Mouse (Mus musculus) CH12.LX (cell line): ENCODE measurements around the gene Gpr55. TPM values are rescaled to one million over a fixed set of nuclear protein-coding genes. Genes with fewer than 3 reads are reported as not detected.

ENCODE experiments used
- DNase-seq: peaks from one replicate; pipeline ENCODE4 v3.0.0-alpha.2; 2013; ENCODE audit errors: extremely low read depth
- H3K27ac ChIP-seq: 2 replicates; pipeline ENCODE4 v1.5.1; 2012; ENCODE audit warnings: low read depth, mild to moderate bottlenecking, control low read depth, moderate library complexity; ENCODE audit not compliant: insufficient read depth
- H3K27me3 ChIP-seq: replicated peaks from 2 replicates; pipeline ENCODE3; 2012; ENCODE audit warnings: inconsistent platforms
- H3K36me3 ChIP-seq, 2 experiments: replicated peaks in 1 of 2; 2 replicates each; pipeline versions ENCODE3 to v1.6.1; 2012; ENCODE audit warnings: inconsistent platforms in 1 of 2, low read length in 1 of 2, mild to moderate bottlenecking in 1 of 2, mixed read lengths in 1 of 2, moderate library complexity in 1 of 2; ENCODE audit not compliant: control insufficient read depth in 1 of 2, insufficient read depth in 1 of 2
- H3K4me1 ChIP-seq, 2 experiments: 2 replicates each; pipeline ENCODE4 v1.6.1; 2012; ENCODE audit warnings: inconsistent platforms in 1 of 2, moderate library complexity in 1 of 2; ENCODE audit not compliant: insufficient read depth in 2 of 2, control insufficient read depth in 1 of 2
- H3K4me2 ChIP-seq: 2 replicates; pipeline ENCODE4 v1.6.1; 2012; ENCODE audit warnings: low read depth, mild to moderate bottlenecking, control low read depth; ENCODE audit not compliant: poor library complexity, insufficient read depth, severe bottlenecking
- H3K4me3 ChIP-seq, 3 experiments: fragments of 150-350 bp in 1 of 3; sonication (generic) in 1 of 3; replicated peaks in 1 of 3; 2 replicates each; pipeline versions ENCODE3 to v1.5.1; 2011 to 2012; ENCODE audit warnings: low read depth in 2 of 3, low read length in 2 of 3, mild to moderate bottlenecking in 2 of 3, moderate library complexity in 2 of 3, control low read depth in 1 of 3, improper control_type of control experiment in 1 of 3, inconsistent platforms in 1 of 3, mixed read lengths in 1 of 3; ENCODE audit not compliant: poor library complexity in 1 of 3
- H3K79me2 ChIP-seq: replicated peaks from 2 replicates; pipeline ENCODE4 v1.6.1; 2012; ENCODE audit warnings: mild to moderate bottlenecking, moderate library complexity; ENCODE audit not compliant: control insufficient read depth, poor library complexity, insufficient read depth, severe bottlenecking; ENCODE audit errors: extremely low read depth
- H3K9ac ChIP-seq: 2 replicates; pipeline ENCODE4 v1.6.1; 2012; ENCODE audit warnings: low read depth, mild to moderate bottlenecking, control low read depth, moderate library complexity; ENCODE audit not compliant: insufficient read depth
- H3K9me3 ChIP-seq: replicated peaks from 2 replicates; pipeline ENCODE3; 2012; ENCODE audit warnings: low read length, inconsistent platforms, mixed read lengths
- BHLHE40 ChIP-seq: IDR thresholded peaks from 2 replicates; pipeline ENCODE4 v1.6.1; 2011; ENCODE audit warnings: mild to moderate bottlenecking, low read depth, low read length, improper control_type of control experiment
- CHD1 ChIP-seq: IDR thresholded peaks from 2 replicates; pipeline ENCODE4 v1.6.1; 2012; ENCODE audit warnings: low read depth, low read length, improper control_type of control experiment, inconsistent platforms
- CTCF ChIP-seq, 2 experiments: IDR thresholded peaks in 1 of 2; conservative IDR thresholded peaks in 1 of 2; 2 replicates each; pipeline ENCODE4 v1.5.1; 2011 to 2012; ENCODE audit warnings: low read depth in 2 of 2, low read length in 2 of 2, improper control_type of control experiment in 1 of 2, inconsistent platforms in 1 of 2, mild to moderate bottlenecking in 1 of 2, moderate library complexity in 1 of 2
- E2F4 ChIP-seq: IDR thresholded peaks from 2 replicates; pipeline ENCODE4 v1.6.1; 2011; ENCODE audit warnings: low read depth, low read length, improper control_type of control experiment; ENCODE audit not compliant: insufficient replicate concordance
- ELF1 ChIP-seq: IDR thresholded peaks from 2 replicates; pipeline ENCODE4 v1.6.1; 2014; ENCODE audit warnings: low read depth, mild to moderate bottlenecking, inconsistent platforms, low read length, improper control_type of control experiment
- EP300 ChIP-seq: IDR thresholded peaks from 2 replicates; pipeline ENCODE4 v1.6.1; 2011; ENCODE audit warnings: low read length, improper control_type of control experiment
- ETS1 ChIP-seq: conservative IDR thresholded peaks from 2 replicates; pipeline ENCODE4 v1.6.1; 2012; ENCODE audit warnings: low read depth, mild to moderate bottlenecking, inconsistent platforms, low read length, improper control_type of control experiment, moderate library complexity
- GABPA ChIP-seq: IDR thresholded peaks from 2 replicates; pipeline ENCODE4 v1.6.1; 2012; ENCODE audit warnings: low read depth, low read length, improper control_type of control experiment, inconsistent platforms; ENCODE audit not compliant: insufficient replicate concordance
- HCFC1 ChIP-seq: IDR thresholded peaks from 2 replicates; pipeline ENCODE4 v1.6.1; 2012; ENCODE audit warnings: low read depth, mild to moderate bottlenecking, inconsistent platforms, low read length, improper control_type of control experiment
- IRF4 ChIP-seq: IDR thresholded peaks from 2 replicates; pipeline ENCODE4 v1.6.1; 2014; ENCODE audit warnings: low read depth, mild to moderate bottlenecking, inconsistent platforms, low read length, improper control_type of control experiment
- JUN ChIP-seq: IDR thresholded peaks from 2 replicates; pipeline ENCODE4 v1.6.1; 2011; ENCODE audit warnings: low read depth, mild to moderate bottlenecking, low read length, improper control_type of control experiment, moderate library complexity; ENCODE audit not compliant: insufficient read depth
- JUND ChIP-seq: conservative IDR thresholded peaks from 2 replicates; pipeline ENCODE4 v1.6.1; 2011; ENCODE audit warnings: low read depth, low read length, improper control_type of control experiment
- KAT2A ChIP-seq: IDR thresholded peaks from 2 replicates; pipeline ENCODE4 v1.6.1; 2012; ENCODE audit warnings: low read length, improper control_type of control experiment, inconsistent platforms; ENCODE audit not compliant: insufficient replicate concordance
- MAFK ChIP-seq: IDR thresholded peaks from 2 replicates; pipeline ENCODE4 v1.6.1; 2011; ENCODE audit warnings: low read length, improper control_type of control experiment; ENCODE audit not compliant: insufficient replicate concordance
- MAX ChIP-seq: IDR thresholded peaks from 2 replicates; pipeline ENCODE4 v1.6.1; 2011; ENCODE audit warnings: low read length, improper control_type of control experiment
- MAZ ChIP-seq: IDR thresholded peaks from 2 replicates; pipeline ENCODE4 v1.6.1; 2012; ENCODE audit warnings: low read depth, mild to moderate bottlenecking, inconsistent platforms, low read length, improper control_type of control experiment, moderate library complexity
- MEF2A ChIP-seq: IDR thresholded peaks from 2 replicates; pipeline ENCODE4 v1.6.1; 2014; ENCODE audit warnings: low read depth, mild to moderate bottlenecking, inconsistent platforms, low read length, improper control_type of control experiment, borderline replicate concordance
- MXI1 ChIP-seq: IDR thresholded peaks from 2 replicates; pipeline ENCODE4 v1.6.1; 2011; ENCODE audit warnings: mild to moderate bottlenecking, low read depth, low read length, improper control_type of control experiment
- MYC ChIP-seq: IDR thresholded peaks from 2 replicates; pipeline ENCODE4 v1.6.1; 2011; ENCODE audit warnings: low read depth, mild to moderate bottlenecking, improper control_type of control experiment, low read length
- NELFE ChIP-seq: IDR thresholded peaks from 2 replicates; pipeline ENCODE4 v1.6.1; 2011; ENCODE audit warnings: low read depth, low read length, improper control_type of control experiment
- PAX5 ChIP-seq: IDR thresholded peaks from 2 replicates; pipeline ENCODE4 v1.6.1; 2012; ENCODE audit warnings: low read length, inconsistent platforms, mixed read lengths
- POLR2A ChIP-seq: IDR thresholded peaks from 2 replicates; pipeline ENCODE4 v1.6.1; 2011; ENCODE audit warnings: low read depth, mild to moderate bottlenecking, improper control_type of control experiment, low read length
- POLR2AphosphoS2 ChIP-seq: IDR thresholded peaks from 2 replicates; pipeline ENCODE4 v1.6.1; 2011; ENCODE audit warnings: low read depth, low read length, improper control_type of control experiment
- RAD21 ChIP-seq: IDR thresholded peaks from 2 replicates; pipeline ENCODE4 v1.6.1; 2011; ENCODE audit warnings: low read depth, mild to moderate bottlenecking, low read length, improper control_type of control experiment, moderate library complexity
- RCOR1 ChIP-seq: conservative IDR thresholded peaks from 2 replicates; pipeline ENCODE4 v1.6.1; 2012; ENCODE audit warnings: low read depth, mild to moderate bottlenecking, inconsistent platforms, low read length, improper control_type of control experiment
- SIN3A ChIP-seq: IDR thresholded peaks from 2 replicates; pipeline ENCODE4 v1.6.1; 2012; ENCODE audit warnings: low read length, improper control_type of control experiment, inconsistent platforms
- SMC3 ChIP-seq: IDR thresholded peaks from 2 replicates; pipeline ENCODE4 v1.6.1; 2011; ENCODE audit warnings: low read depth, low read length, improper control_type of control experiment
- TBP ChIP-seq: conservative IDR thresholded peaks from 2 replicates; pipeline ENCODE4 v1.6.1; 2011; ENCODE audit warnings: low read depth, low read length, improper control_type of control experiment
- TCF12 ChIP-seq: IDR thresholded peaks from 2 replicates; pipeline ENCODE4 v1.6.1; 2014; ENCODE audit warnings: low read depth, mild to moderate bottlenecking, inconsistent platforms, low read length, improper control_type of control experiment
- UBTF ChIP-seq: IDR thresholded peaks from 2 replicates; pipeline ENCODE4 v1.6.1; 2012; ENCODE audit warnings: low read depth, mild to moderate bottlenecking, inconsistent platforms, low read length, improper control_type of control experiment, moderate library complexity
- ZNF384 ChIP-seq: IDR thresholded peaks from 2 replicates; pipeline ENCODE4 v1.6.1; 2012; ENCODE audit warnings: low read depth, low read length, improper control_type of control experiment, inconsistent platforms
- dilution Hi-C: fragments of 300-500 bp; cut with MboI; formaldehyde crosslinking; loops from 2 replicates; pipeline ENCODE4 v1.14.3; 2020; ENCODE audit warnings: low sequenced_read_pairs; ENCODE audit not compliant: extremely low pct_unique_long_range_greater_than_20kb, extremely low pct_ligation_motif_present
- in situ Hi-C: fragments of 300-500 bp; cut with MboI; formaldehyde crosslinking; loops from 3 replicates; pipeline ENCODE4 v1.14.3; 2019; ENCODE audit warnings: low sequenced_read_pairs, low pct_ligation_motif_present, low pct_unique_long_range_greater_than_20kb, mixed read lengths
- polyA plus RNA-seq: library from polyadenylated mRNA; unstranded; fragments of >175 nt; gene quantifications from 2 replicates; pipeline ENCODE4 v1.2.1, GENCODE M21; 2012; ENCODE audit warnings: low read depth; ENCODE audit not compliant: insufficient read length
- total RNA-seq, 2 experiments: library from RNA; depleted of rRNA; stranded (reverse); fragments of 300-350 nt in 1 of 2; fragments of >200 nt in 1 of 2; gene quantifications; 2 replicates each; pipeline ENCODE4 v1.2.3; 2012 to 2014

The Gpr55 gene
- total and polyA plus RNA-seq, 3 experiments = 16.4 to 24.3 (median 17.3) TPM

- H3K27me3 ChIP-seq = no peaks in the 10 kb centered on the region
- H3K9me3 ChIP-seq = peaks cover 3% of the 10 kb centered on the region
- H3K4me3 ChIP-seq = peak overlapping the region; percentile 83 to 96 (median 86)
- dilution Hi-C loops (no loop called here), in situ Hi-C loops (no loop called here)
- peaks cover 0 to 10% of the 10 kb centered on the region in 2 experiments for H3K36me3 ChIP-seq
- H3K9ac ChIP-seq = peak overlapping the region; percentile 86
- peaks cover 14 to 44% of the 10 kb centered on the region in 2 experiments for H3K4me1 ChIP-seq
- H3K27ac ChIP-seq = peak overlapping the region; percentile 92
- peak overlapping the region; percentile 93 for H3K4me2 ChIP-seq
- peaks cover 41% of the 10 kb centered on the region for H3K79me2 ChIP-seq
- TF ChIP-seq E2F4 = no peak
- TF ChIP-seq MAZ = no peak
- peak; percentile 58; the same call in 1 of the 2 replicates for TF ChIP-seq MXI1
- TF ChIP-seq UBTF = no peak
- no peak; the same call in 1 of the 2 replicates for TF ChIP-seq CHD1
- TF ChIP-seq ELF1 = peak; percentile 67
- TF ChIP-seq JUN = no peak
- TF ChIP-seq ETS1 = peak; percentile 61
- TF ChIP-seq MEF2A = peak; percentile 75
- TF ChIP-seq NELFE = peak; percentile 61
- peak; percentile 58 for TF ChIP-seq POLR2A
- TF ChIP-seq RCOR1 = no peak
- TF ChIP-seq HCFC1 = peak; percentile 34
- no peak for TF ChIP-seq JUND
- TF ChIP-seq SIN3A = peak; percentile 49
- TF ChIP-seq GABPA = no peak
- peak; percentile 81 for TF ChIP-seq IRF4
- peak; percentile 62 for TF ChIP-seq SMC3
- no peak for TF ChIP-seq ZNF384
- peak; percentile 60; the same call in 1 of the 2 replicates for TF ChIP-seq MAFK
- no peak for TF ChIP-seq TCF12
- peak; percentile 74 for TF ChIP-seq MAX
- TF ChIP-seq KAT2A = no peak
- TF ChIP-seq POLR2AphosphoS2 = no peak
- TF ChIP-seq EP300 = peak; percentile 27; the same call in 1 of the 2 replicates
- TF ChIP-seq PAX5 = no peak
- peak in 1 of 2 experiments; percentile 79; a peak in 2 of 4 replicates for TF ChIP-seq CTCF (conservative IDR thresholded peaks at IDR 0.05 in 1 of 2, IDR thresholded peaks at IDR 0.05 in 1 of 2; ENCODE audit: low read depth in 2 of 2, low read length in 2 of 2)
- peak; percentile 45; the same call in 1 of the 2 replicates for TF ChIP-seq TBP
- TF ChIP-seq MYC = peak; percentile 74
- TF ChIP-seq BHLHE40 = peak; percentile 64
- TF ChIP-seq RAD21 = peak; percentile 52
- DNase-seq = peak; percentile 93
These were observed 65.4 kb downstream of the Gpr55 start for GRCm38 (mm10) chr1:85895391-85895837.
